Mouse (Mus musculus) liver, embryonic 12.5 days (tissue): ENCODE results near the gene Ankrd34b. TPM values are rescaled to one million over a fixed set of nuclear protein-coding genes. Genes with fewer than 3 reads are reported as not detected.
A peak's percentile ranks its signal among the peaks of the same experiment; 100 is the strongest.

Experiments used
- ATAC-seq: fragments of 200-750 bp; cut with Nextera tagmentation; 2 replicates; pipeline ENCODE4 v1.8.0; 2017; ENCODE audit warnings: moderate number of reproducible peaks, mild to moderate bottlenecking, moderate library complexity
- H3K27ac ChIP-seq: fragments of 300-500 bp; sonication (generic); 2 replicates; pipeline ENCODE4 v1.5.1; 2016; ENCODE audit warnings: mild to moderate bottlenecking
- H3K27me3 ChIP-seq: fragments of 300-500 bp; sonication (generic); replicated peaks from 2 replicates; pipeline ENCODE4 v1.6.1; 2016; ENCODE audit warnings: mild to moderate bottlenecking, moderate library complexity
- H3K36me3 ChIP-seq: fragments of 300-500 bp; sonication (generic); 2 replicates; pipeline ENCODE4 v1.6.1; 2016; ENCODE audit warnings: mild to moderate bottlenecking, moderate library complexity
- H3K4me1 ChIP-seq: fragments of 300-500 bp; sonication (generic); 2 replicates; pipeline ENCODE4 v1.6.1; 2016
- H3K4me2 ChIP-seq: fragments of 300-500 bp; sonication (generic); 2 replicates; pipeline ENCODE4 v1.6.1; 2016; ENCODE audit warnings: mild to moderate bottlenecking, moderate library complexity
- H3K4me3 ChIP-seq: fragments of 300-500 bp; sonication (generic); 2 replicates; pipeline ENCODE4 v1.5.1; 2016; ENCODE audit warnings: mild to moderate bottlenecking, moderate library complexity
- H3K9ac ChIP-seq: fragments of 300-500 bp; sonication (generic); 2 replicates; pipeline ENCODE4 v1.6.1; 2016; ENCODE audit warnings: mild to moderate bottlenecking, moderate library complexity
- H3K9me3 ChIP-seq: fragments of 300-500 bp; sonication (generic); replicated peaks from 2 replicates; pipeline ENCODE4 v1.6.1; 2016; ENCODE audit warnings: mild to moderate bottlenecking, moderate library complexity
- whole genome bisulfite sequencing: fragments of 180-500 bp; shearing (Covaris S2); methylation state at CpG from one replicate; pipeline ENCODE4 v1.1.7; 2016; ENCODE audit not compliant: insufficient replicate concordance; 5-methylcytosine and 5-hydroxymethylcytosine counted together
- polyA plus RNA-seq: library from polyadenylated mRNA; unstranded; fragments of >200 nt; fragmentation: Nextera tagmentation; extraction: Ambion mirVana; gene quantifications from 2 replicates; pipeline ENCODE4 v1.2.1, GENCODE M21; 2016

The Ankrd34b gene
- polyA plus RNA-seq, 1 experiment from 2014 or later = not detected

GRCm38 (mm10) chr13:92438656-92439055, 13.0 kb downstream of the Ankrd34b start:
- Histone ChIP-seq H3K27me3 (no peaks in the 10 kb centered on the region; the same call in 1 of the 2 replicates), H3K36me3 (no peaks in the 10 kb centered on the region), H3K9me3 (no peaks in the 10 kb centered on the region), H3K4me2 (no peak overlapping the region), H3K4me3 (no peak overlapping the region), H3K9ac (no peak overlapping the region), H3K27ac (no peak overlapping the region), H3K4me1 (no peaks in the 10 kb centered on the region)
- 76% methylated on average over 10 of the region's 10 CpGs for WGBS
- no peak for ATAC-seq

DNA sequence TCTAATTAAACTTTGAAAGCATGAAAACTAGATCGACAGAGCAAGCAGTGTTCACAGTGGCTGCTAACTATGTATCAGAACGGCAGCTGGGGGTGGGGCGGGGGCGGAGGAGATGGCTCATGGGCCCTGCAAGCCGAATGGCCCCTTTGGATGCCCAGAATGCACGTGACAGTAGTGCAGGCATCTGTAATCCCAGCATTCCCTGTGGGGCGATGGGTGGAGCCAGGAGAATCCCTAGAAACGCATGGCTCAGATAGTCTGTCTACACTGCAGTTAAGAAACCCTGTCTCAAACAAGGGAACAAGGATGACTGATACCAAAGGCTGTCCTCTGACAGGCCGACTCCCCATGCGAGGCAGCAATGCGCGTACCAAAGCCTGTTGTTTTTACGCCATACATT, 14.6 kb downstream of the Ankrd34b start:
- Histone ChIP-seq H3K9me3 (no peaks in the 10 kb centered on the region), H3K4me2 (no peak overlapping the region), H3K4me3 (no peak overlapping the region), H3K27ac (no peak overlapping the region), H3K36me3 (no peaks in the 10 kb centered on the region), H3K9ac (no peak overlapping the region), H3K4me1 (no peaks in the 10 kb centered on the region), H3K27me3 (no peaks in the 10 kb centered on the region)
- no peak for ATAC-seq
- 66% methylated on average over 13 of the region's 13 CpGs for WGBS

DNA sequence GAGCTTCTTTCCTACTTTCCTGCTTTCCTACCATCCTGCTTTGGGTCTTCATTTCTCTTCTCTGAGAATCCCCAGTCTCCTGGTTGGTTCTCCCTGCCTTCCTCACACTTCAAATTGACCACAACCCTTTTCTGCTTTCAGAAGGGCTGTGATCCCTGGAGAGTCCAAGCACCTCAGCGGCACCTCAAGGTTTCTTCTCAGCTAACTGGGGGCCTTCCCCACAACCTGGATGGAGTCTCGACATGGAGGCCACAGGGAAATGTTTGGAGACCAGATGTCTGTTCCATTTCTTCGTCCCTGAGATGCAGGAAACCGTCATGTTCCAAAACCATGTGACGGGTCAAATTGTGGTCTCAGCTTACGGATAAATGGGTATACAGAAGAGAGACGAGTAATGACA, 21.2 kb downstream of the Ankrd34b start:
- no peaks in the 10 kb centered on the region for H3K27me3 ChIP-seq
- H3K4me1 ChIP-seq = no peaks in the 10 kb centered on the region
- no peak overlapping the region for H3K27ac ChIP-seq
- 68% methylated on average over 7 of the region's 7 CpGs for WGBS
- H3K9ac ChIP-seq = no peak overlapping the region
- H3K36me3 ChIP-seq = no peaks in the 10 kb centered on the region
- no peak overlapping the region for H3K4me2 ChIP-seq
- no peak for ATAC-seq
- no peaks in the 10 kb centered on the region for H3K9me3 ChIP-seq
- H3K4me3 ChIP-seq = no peak overlapping the region

- H3K27ac ChIP-seq = no peak overlapping the region
- no peaks in the 10 kb centered on the region for H3K9me3 ChIP-seq
- no peaks in the 10 kb centered on the region for H3K27me3 ChIP-seq
- H3K9ac ChIP-seq = no peak overlapping the region
- 66% methylated on average over 3 of the region's 3 CpGs for WGBS
- ATAC-seq = no peak
- H3K4me1 ChIP-seq = no peaks in the 10 kb centered on the region; the same call in none of the 2 replicates
- H3K4me3 ChIP-seq = no peak overlapping the region
- no peak overlapping the region for H3K4me2 ChIP-seq
- H3K36me3 ChIP-seq = 0 out of 2 replicates have a peak, but pooled peaks cover 7% of the 10 kb centered on the region
Measured at GRCm38 (mm10) chr13:92464698-92465097, 39.0 kb downstream of the Ankrd34b start.

DNA sequence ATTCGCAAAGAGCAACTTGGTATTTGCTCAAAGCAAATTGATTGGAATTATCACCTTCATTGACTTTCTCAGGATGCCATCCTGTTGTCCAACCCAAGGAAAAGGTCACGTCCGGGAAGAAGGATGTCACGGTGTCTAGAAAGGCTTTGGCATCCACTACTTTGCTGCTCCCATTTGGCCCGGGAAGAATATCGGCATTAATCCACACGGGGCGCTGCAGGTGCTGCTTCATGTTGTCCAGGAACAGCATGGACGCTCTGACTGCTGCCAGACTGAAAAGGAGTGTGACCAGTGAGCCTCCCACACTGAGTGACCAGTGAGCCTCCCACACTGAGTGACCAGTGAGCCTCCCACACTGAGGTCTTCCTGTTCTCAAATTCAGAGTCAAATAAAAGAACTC, 42.2 kb downstream of the Ankrd34b start:
- Histone ChIP-seq H3K36me3 (0 out of 2 replicates have a peak, but pooled peaks cover 7% of the 10 kb centered on the region), H3K4me2 (no peak overlapping the region), H3K4me1 (no peaks in the 10 kb centered on the region; the same call in none of the 2 replicates), H3K27ac (no peak overlapping the region), H3K9ac (no peak overlapping the region), H3K4me3 (no peak overlapping the region), H3K27me3 (no peaks in the 10 kb centered on the region), H3K9me3 (no peaks in the 10 kb centered on the region)
- WGBS = 75% methylated on average over 9 of the region's 9 CpGs
- ATAC-seq = no peak

DNA sequence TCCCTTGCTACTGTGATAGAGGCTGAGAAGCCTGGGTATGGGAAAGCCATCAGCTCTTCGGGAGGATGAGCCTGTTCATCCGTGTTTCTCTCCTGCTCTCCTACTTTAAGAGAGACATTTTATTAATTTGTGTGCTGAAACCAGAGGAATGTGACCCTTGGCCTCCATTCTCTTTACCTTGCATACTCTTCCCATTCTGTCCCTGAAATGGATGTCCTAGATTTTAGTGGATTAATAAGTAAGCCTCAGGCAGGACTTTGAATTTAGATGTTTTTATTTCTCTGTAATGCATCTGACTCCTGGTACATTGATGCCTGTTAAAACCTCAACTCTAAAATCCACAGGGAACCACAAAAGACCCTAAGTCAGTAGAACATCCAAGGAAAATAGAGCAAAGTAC, 43.7 kb downstream of the Ankrd34b start:
- Histone ChIP-seq H3K4me3 (no peak overlapping the region), H3K27me3 (no peaks in the 10 kb centered on the region), H3K27ac (no peak overlapping the region), H3K4me1 (no peaks in the 10 kb centered on the region; the same call in 1 of the 2 replicates), H3K9me3 (no peaks in the 10 kb centered on the region), H3K4me2 (no peak overlapping the region), H3K9ac (no peak overlapping the region), H3K36me3 (0 out of 2 replicates have a peak, but pooled peaks cover 7% of the 10 kb centered on the region)
- WGBS = 72% methylated on average over 2 of the region's 2 CpGs
- ATAC-seq = no peak

DNA sequence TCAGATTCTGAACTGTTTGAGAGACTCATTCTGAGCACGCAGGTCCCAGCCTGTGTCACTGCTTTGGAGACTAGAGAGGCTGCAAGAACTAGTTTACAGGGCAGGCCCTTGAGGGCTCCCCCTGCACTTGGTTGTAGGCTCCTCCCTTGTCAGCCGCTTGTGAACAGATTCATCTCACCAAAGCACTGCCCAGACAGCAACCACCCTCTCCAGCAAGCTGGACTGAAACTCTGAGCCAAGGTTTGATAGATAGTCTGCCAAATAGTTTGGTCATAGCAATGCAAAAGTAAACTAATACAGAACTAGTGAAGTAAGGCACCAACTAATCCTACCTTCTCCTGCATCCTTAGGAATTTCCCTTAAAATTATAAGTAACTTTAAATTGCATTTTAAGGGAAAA, 44.5 kb downstream of the Ankrd34b start:
- WGBS = 60% methylated on average over 2 of the region's 2 CpGs
- Histone ChIP-seq H3K27me3 (no peaks in the 10 kb centered on the region), H3K4me1 (no peaks in the 10 kb centered on the region), H3K9me3 (no peaks in the 10 kb centered on the region), H3K36me3 (0 out of 2 replicates have a peak, but pooled peaks cover 7% of the 10 kb centered on the region), H3K27ac (no peak overlapping the region), H3K9ac (no peak overlapping the region), H3K4me3 (no peak overlapping the region), H3K4me2 (no peak overlapping the region)
- ATAC-seq = no peak

GRCm38 (mm10) chr13:92483348-92483747, 57.7 kb downstream of the Ankrd34b start:
- Histone ChIP-seq H3K27me3 (no peaks in the 10 kb centered on the region), H3K9ac (peak overlapping the region; percentile 47), H3K4me3 (peak overlapping the region; percentile 59), H3K9me3 (no peaks in the 10 kb centered on the region), H3K36me3 (no peaks in the 10 kb centered on the region), H3K4me1 (no peaks in the 10 kb centered on the region), H3K27ac (no peak overlapping the region), H3K4me2 (peak overlapping the region; percentile 77)
- ATAC-seq = peak; percentile 58; the same call in 1 of the 2 replicates
- WGBS = 4% methylated on average over 3 of the region's 3 CpGs

GRCm38 (mm10) chr13:92483852-92484463, 58.3 kb downstream of the Ankrd34b start, which contains the start of gene Fam151b:
Fam151b (minus strand) TSS chr13:92484015.
- peak within 1 kb of the TSS; percentile 47 for H3K9ac ChIP-seq
- H3K9me3 ChIP-seq = no peaks in the 10 kb centered on the region
- no peaks in the 10 kb centered on the region for H3K36me3 ChIP-seq
- peak within 1 kb of the TSS; percentile 34 for H3K27ac ChIP-seq
- peak within 1 kb of the TSS; percentile 77 for H3K4me2 ChIP-seq
- peak; percentile 100 for ATAC-seq
- 4% methylated on average over 19 of the region's 19 CpGs for WGBS
- no peaks in the 10 kb centered on the region for H3K4me1 ChIP-seq
- H3K4me3 ChIP-seq = peak within 1 kb of the TSS; percentile 59
- no peaks in the 10 kb centered on the region for H3K27me3 ChIP-seq

DNA sequence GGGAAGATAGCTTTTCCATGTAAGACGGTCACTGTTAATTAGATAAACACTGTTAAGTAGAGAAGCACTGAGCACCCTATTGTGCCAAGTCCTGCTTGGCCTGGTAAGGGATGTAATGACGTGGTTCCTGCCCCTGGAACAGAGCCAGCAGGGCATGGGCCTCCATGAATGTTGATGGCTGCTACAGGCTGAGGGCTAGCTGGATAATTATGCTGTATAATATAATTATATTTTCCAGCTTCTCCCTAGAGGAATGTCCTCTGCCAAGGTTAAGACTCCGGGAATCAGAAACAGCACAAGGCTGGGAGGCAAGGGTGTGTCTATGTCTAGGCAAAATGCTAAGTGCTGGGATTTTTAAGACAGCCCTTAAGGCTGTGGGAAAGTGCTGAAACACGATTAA, 65.1 kb downstream of the Ankrd34b start:
- 68% methylated on average over 4 of the region's 4 CpGs for WGBS

More for the DNA sequence above, 65.1 kb downstream of the Ankrd34b start:
- H3K9ac ChIP-seq = no peak overlapping the region
- no peaks in the 10 kb centered on the region for H3K4me1 ChIP-seq
- peaks cover 20% of the 10 kb centered on the region for H3K36me3 ChIP-seq
- H3K4me3 ChIP-seq = no peak overlapping the region
- H3K27ac ChIP-seq = no peak overlapping the region
- no peaks in the 10 kb centered on the region for H3K9me3 ChIP-seq
- H3K27me3 ChIP-seq = no peaks in the 10 kb centered on the region
- no peak for ATAC-seq
- H3K4me2 ChIP-seq = no peak overlapping the region
